Mouse (Mus musculus) erythroblast, embryonic 14.5 days (primary cell): Measurements from ENCODE around the gene Rilp.

Experiments
- GATA1 ChIP-seq: IDR thresholded peaks from 2 replicates; pipeline ENCODE4 v1.6.1; 2012; ENCODE audit warnings: low read length, inconsistent platforms, mixed read lengths
- TAL1 ChIP-seq: IDR thresholded peaks from 3 replicates; pipeline ENCODE4 v1.6.1; 2012; ENCODE audit warnings: low read length, inconsistent platforms, mixed read lengths

GRCm38 (mm10) chr11:75521609-75522008 is 11.7 kb downstream of the Rilp start:
- TF ChIP-seq GATA1 (no peak), TAL1 (no peak)
